In the genomic region with DNA sequence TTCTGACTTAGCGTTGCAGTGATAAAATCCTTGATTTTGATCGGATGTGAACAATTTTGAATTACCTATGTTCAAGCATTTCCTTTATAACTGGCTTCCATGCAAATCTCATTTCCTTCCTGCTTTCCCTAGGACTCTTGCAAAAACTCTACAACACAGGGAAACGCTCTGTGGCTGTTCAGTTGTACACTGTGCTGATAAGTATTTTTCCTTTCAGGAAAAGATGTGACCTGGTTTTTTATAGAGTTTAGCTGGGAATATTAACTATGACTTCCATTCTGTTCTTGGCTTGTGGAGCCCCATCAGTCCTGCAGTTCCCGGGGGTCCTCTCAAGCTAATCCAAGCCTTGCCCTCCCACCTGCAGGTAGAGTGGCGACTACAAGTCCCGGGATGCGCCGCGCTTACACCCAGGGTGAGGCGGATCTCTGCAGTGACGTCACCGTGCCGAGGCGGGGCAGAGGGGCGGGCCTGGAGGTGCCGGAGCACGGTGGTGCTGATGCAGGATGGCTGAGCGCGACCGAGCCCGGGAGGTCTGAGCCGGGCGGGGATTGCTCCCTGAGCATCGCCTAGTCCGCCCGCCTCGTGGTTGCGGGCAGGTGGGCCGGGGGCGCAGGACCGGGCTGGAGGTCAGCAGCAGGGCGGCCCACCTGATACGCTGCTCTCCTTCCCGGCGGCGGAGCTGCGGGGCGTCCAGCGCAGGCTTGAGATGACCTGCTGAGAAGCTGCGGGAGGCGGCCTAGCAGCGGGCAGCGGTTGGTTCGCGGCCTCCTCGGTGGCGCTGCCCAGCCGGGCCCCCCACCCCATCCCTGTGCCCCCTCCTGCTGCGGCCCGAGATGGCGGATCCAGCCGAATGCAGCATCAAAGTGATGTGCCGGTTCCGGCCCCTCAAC, we compare ENCODE assay signal across 9 mouse cellular contexts. TPM values are rescaled to one million over a fixed set of nuclear protein-coding genes. Genes with fewer than 3 reads are reported as not detected.
DNase-seq lines count a peak whose midpoint lies in the region; ATAC-seq and TF ChIP-seq lines count a peak whose summit lies in the region.
"Had no signal": no experiment of that assay in that cellular context is flagged by ENCODE, and none has a peak within 500 bp of the region (broad histone marks: within the 10 kb centered on the region; RNA-seq: fewer than 3 reads in every experiment).

A gene (plus strand): TSS at position 470 of the 890 bp plus-strand sequence.

- WGBS in forebrain, embryonic 10.5 days: 5% methylated on average over 51 of the region's 54 CpGs
- 5% methylated on average over 52 of the region's 54 CpGs for WGBS in heart, embryonic 14.5 days
- WGBS in kidney, postnatal 0 days: 3% methylated on average over 53 of the region's 54 CpGs

- peak within 1 kb of the TSS; percentile 47; the same call in 1 of the 2 replicates for H3K9ac ChIP-seq in heart, embryonic 14.5 days (ENCODE audit: low read length)
- peak within 1 kb of the TSS; percentile 46; the same call in 1 of the 2 replicates for H3K9ac ChIP-seq in kidney, postnatal 0 days (ENCODE audit: low read depth, low read length)

- peak within 1 kb of the TSS; percentile 98 for H3K4me2 ChIP-seq in heart, embryonic 14.5 days (ENCODE audit: low read length)
- peak within 1 kb of the TSS; percentile 94 for H3K4me2 ChIP-seq in kidney, postnatal 0 days (ENCODE audit: low read length)

- peak; percentile 85 for ATAC-seq in heart, embryonic 14.5 days (ENCODE audit: insufficient number of reproducible peaks, insufficient read depth, low FRiP score, low read depth)
- peak; percentile 98 for ATAC-seq in kidney, postnatal 0 days (replicated peaks; ENCODE audit: low FRiP score, low read depth)
- peak; percentile 88 for ATAC-seq in monocyte, adult 5-6 weeks (replicated peaks; ENCODE audit: insufficient number of reproducible peaks, low FRiP score, low TSS enrichment, poor library complexity, severe bottlenecking)

- no peak for TF ChIP-seq CTCF in kidney, postnatal 0 days (IDR thresholded peaks at IDR 0.05; ENCODE audit: low read depth)

- H3K4me3 ChIP-seq in forebrain, embryonic 10.5 days: peak within 1 kb of the TSS; percentile 98
- H3K4me3 ChIP-seq in heart, embryonic 14.5 days (ENCODE audit: control insufficient read depth in 1 of 2, insufficient read depth in 1 of 2, low read depth in 1 of 2, low read length in 2 of 2): peak within 1 kb of the TSS; percentile 62 to 65
- H3K4me3 ChIP-seq in kidney, postnatal 0 days (replicated peaks; ENCODE audit: low read depth, low read length): peak within 1 kb of the TSS; percentile 61

- peak; percentile 90 for DNase-seq in B cell, adult 2 months
- peak; percentile 38 for DNase-seq in c-Kit-positive CD71-negative TER-119-negative erythroid progenitor cells, embryonic 14.5 days (ENCODE audit: low read depth)
- peak; percentile 92 for DNase-seq in forebrain, embryonic 10.5 days (ENCODE audit: extremely low spot score, low spot score)
- peak; percentile 86 for DNase-seq in kidney, postnatal 0 days (ENCODE audit: low spot score)
- DNase-seq in liver: peak; percentile 78
- DNase-seq in spleen, postnatal 14 days (ENCODE audit: low spot score in 2 of 2): peak; percentile 31 to 58

- peaks cover 27% of the 10 kb centered on the region for H3K4me1 ChIP-seq in forebrain, embryonic 10.5 days
- peaks cover 0 to 8% of the 10 kb centered on the region in 2 experiments; a peak in 2 of 4 replicates for H3K4me1 ChIP-seq in heart, embryonic 14.5 days (ENCODE audit: control insufficient read depth in 2 of 2, insufficient read depth in 2 of 2, low read length in 2 of 2)
- peaks cover 3% of the 10 kb centered on the region; the same call in 1 of the 2 replicates for H3K4me1 ChIP-seq in kidney, postnatal 0 days (replicated peaks; ENCODE audit: insufficient read depth, low read length)

- H3K27me3 ChIP-seq in forebrain, embryonic 10.5 days (ENCODE audit: poor library complexity, severe bottlenecking): no peaks in the 10 kb centered on the region
- peaks cover 30% of the 10 kb centered on the region for H3K27me3 ChIP-seq in heart, embryonic 14.5 days (ENCODE audit: control insufficient read depth, insufficient read depth, low read length)
- peaks cover 4% of the 10 kb centered on the region; the same call in 1 of the 2 replicates for H3K27me3 ChIP-seq in kidney, postnatal 0 days (ENCODE audit: insufficient read depth, low read length)
- H3K27me3 ChIP-seq: CH12.LX had no signal

- H3K36me3 ChIP-seq in forebrain, embryonic 10.5 days (replicated peaks): peaks cover 24% of the 10 kb centered on the region
- no peaks in the 10 kb centered on the region for H3K36me3 ChIP-seq in heart, embryonic 14.5 days (ENCODE audit: control insufficient read depth, insufficient read depth, low read length)
- no peaks in the 10 kb centered on the region for H3K36me3 ChIP-seq in kidney, postnatal 0 days (ENCODE audit: insufficient read depth, low read length)

- H3K27ac ChIP-seq in forebrain, embryonic 10.5 days: peak within 1 kb of the TSS; percentile 95
- no peak within 1 kb of the TSS for H3K27ac ChIP-seq in heart, embryonic 14.5 days (replicated peaks in 1 of 2; ENCODE audit: control insufficient read depth in 1 of 2, insufficient read depth in 1 of 2, low read depth in 2 of 2, low read length in 2 of 2)
- H3K27ac ChIP-seq in kidney, postnatal 0 days: no peak within 1 kb of the TSS

- H3K9me3 ChIP-seq in forebrain, embryonic 10.5 days: peaks cover 15% of the 10 kb centered on the region
- no peaks in the 10 kb centered on the region for H3K9me3 ChIP-seq in heart, embryonic 14.5 days (ENCODE audit: control insufficient read depth, low read length)
- no peaks in the 10 kb centered on the region for H3K9me3 ChIP-seq in kidney, postnatal 0 days (replicated peaks; ENCODE audit: low read length)

RNA-seq across cellular contexts. Expression of the gene that starts here (rescaled TPM):
- polyA plus RNA-seq in forebrain, embryonic 10.5 days (2016; fragmentation: Nextera tagmentation; extraction: Ambion mirVana): 30.9 and 35.8 TPM in 2 replicates
- 0.75 and 1.1 TPM in 2 replicates for polyA plus RNA-seq in heart, embryonic 14.5 days (2014; fragmentation: Nextera tagmentation; extraction: Ambion mirVana)
- polyA plus RNA-seq in kidney, postnatal 0 days (2015; fragmentation: Nextera tagmentation; extraction: Ambion mirVana): 2.7 TPM in 2 replicates
- 0.64 to 1.3 TPM in 2 of 3 replicates, not detected in the other for total RNA-seq in monocyte, adult 5-6 weeks (2017)

Comparison
In these comparisons a context has a peak if more than half of its experiments do, and no peak if none do; other contexts are left out.
1. DNase-seq: peak in every context shown above with its lines; median percentile 92 in forebrain, embryonic 10.5 days; 90 in B cell, adult 2 months; 86 in kidney, postnatal 0 days; 78 in liver; 44 in spleen, postnatal 14 days; 38 in c-Kit-positive CD71-negative TER-119-negative erythroid progenitor cells, embryonic 14.5 days.